Mouse (Mus musculus) spleen, embryonic (tissue): Measurements from ENCODE around the gene B4galt1.

Experiments
- CTCF ChIA-PET: fragments of 350-600 bp; sonication (Branson Sonifier 250); formaldehyde crosslinking; loops from one replicate; lab custom pipeline; 2022; lab: Charles Lee

Gene B4galt1

GRCm38 (mm10) chr4:40872129-40872528 lies 18.3 kb upstream of the B4galt1 start:
- CTCF ChIA-PET = no interaction called here

DNA sequence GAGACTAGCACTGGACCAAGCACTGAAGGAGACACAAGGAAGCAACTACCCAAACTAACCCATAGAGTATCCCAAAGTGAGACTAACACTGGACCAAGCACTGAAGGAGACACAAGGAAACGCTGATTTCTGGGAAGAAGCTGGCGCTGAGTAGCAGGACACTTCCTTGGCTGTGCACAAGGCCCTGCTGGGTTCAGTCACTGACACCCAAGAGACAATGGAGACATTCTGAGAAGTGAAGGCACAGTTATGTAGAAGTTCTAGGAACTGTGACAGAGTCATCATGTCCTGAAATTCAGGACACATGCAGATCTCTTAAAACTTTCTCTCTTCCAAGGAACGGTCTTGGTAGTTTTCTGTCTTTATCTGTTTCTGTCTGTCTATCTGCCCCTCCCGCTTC lies 16.4 kb upstream of the B4galt1 start:
- CTCF ChIA-PET = no interaction called here

GRCm38 (mm10) chr4:40868554-40869232 lies 14.9 kb upstream of the B4galt1 start:
- CTCF ChIA-PET = no interaction called here

- CTCF ChIA-PET = no interaction called here
These were observed 10.6 kb upstream of the B4galt1 start for GRCm38 (mm10) chr4:40864361-40864760.

- CTCF ChIA-PET = no interaction called here
These were observed 9.5 kb upstream of the B4galt1 start for GRCm38 (mm10) chr4:40863340-40863739.

- CTCF ChIA-PET = no interaction called here
These were observed 7.3 kb upstream of the B4galt1 start for GRCm38 (mm10) chr4:40861131-40861530.

DNA sequence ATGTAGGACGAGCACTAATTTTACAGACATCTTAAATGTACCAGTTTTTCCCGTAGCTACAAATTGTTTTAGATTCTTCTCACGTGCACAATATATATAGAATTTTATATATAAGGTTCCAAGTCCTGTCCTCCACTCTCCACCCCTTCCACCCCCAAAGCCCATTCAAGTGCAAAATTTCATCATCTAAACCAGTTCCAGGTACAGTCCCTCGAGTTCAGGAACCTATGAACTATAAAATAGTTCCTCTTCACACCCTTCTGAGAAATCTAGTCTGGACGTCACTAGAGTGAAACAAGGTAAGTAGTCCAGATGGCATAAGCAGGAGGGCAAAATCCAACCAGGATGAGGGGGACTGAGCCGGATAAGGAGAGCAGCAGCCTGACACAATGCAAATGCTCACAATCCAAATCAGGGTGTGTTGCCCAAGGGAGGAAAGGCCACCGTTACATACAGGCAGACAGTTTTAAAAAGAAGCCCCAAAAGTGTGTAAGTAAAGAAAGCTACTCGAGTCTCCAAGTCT lies 4.1 kb upstream of the B4galt1 start:
- CTCF ChIA-PET = no interaction called here

GRCm38 (mm10) chr4:40856571-40856970 lies 2.8 kb upstream of the B4galt1 start:
- CTCF ChIA-PET = interaction anchor here (0.6 to 0.8 kb wide), 2 partner anchors 69 to 305 kb away, joined by 8 to 14 read pairs; no protein-coding TSS in a partner anchor

GRCm38 (mm10) chr4:40854387-40854933 lies 655 bp upstream of the B4galt1 start:
- CTCF ChIA-PET = interaction anchor here (0.7 kb wide), 1 partner anchor 711 kb away, joined by 9 read pairs; no protein-coding TSS in a partner anchor

DNA sequence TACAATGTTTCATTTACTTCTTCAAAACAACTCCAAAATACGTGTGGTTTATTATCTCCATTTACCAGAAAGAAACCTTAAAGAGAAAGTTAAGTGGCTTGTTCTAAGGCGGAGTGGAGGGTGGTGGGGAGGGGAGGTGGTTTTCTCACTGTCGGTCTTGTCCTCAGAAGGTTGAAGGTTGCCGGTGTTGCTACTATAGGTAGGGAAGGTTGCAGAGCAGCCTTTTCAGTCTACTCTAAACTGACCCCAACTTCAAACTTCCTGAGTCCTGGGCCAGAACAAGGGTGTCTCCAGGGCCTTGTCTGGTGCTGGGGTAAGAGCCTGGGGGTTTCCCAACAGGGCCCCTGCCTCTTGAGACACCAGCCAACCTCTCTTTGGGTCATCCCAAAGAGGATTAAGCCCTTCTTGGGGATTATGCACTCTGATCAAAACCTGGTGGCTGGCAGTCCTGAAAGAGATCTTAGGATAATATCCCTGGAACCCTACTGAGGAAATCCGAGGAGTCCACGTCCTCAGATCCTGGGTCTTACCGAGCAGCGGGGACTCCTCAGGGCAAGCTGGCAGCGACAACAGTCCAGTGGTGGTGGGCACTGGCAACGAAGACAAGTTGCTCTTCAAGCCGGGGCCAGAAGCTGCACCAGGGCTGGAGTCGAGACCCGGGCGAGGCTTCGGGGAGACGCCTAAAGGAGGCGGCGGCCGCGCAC lies 792 bp downstream of the B4galt1 start:
- CTCF ChIA-PET = interaction anchor here (0.6 kb wide), 1 partner anchor 126 kb away, joined by 4 read pairs; no protein-coding TSS in a partner anchor

DNA sequence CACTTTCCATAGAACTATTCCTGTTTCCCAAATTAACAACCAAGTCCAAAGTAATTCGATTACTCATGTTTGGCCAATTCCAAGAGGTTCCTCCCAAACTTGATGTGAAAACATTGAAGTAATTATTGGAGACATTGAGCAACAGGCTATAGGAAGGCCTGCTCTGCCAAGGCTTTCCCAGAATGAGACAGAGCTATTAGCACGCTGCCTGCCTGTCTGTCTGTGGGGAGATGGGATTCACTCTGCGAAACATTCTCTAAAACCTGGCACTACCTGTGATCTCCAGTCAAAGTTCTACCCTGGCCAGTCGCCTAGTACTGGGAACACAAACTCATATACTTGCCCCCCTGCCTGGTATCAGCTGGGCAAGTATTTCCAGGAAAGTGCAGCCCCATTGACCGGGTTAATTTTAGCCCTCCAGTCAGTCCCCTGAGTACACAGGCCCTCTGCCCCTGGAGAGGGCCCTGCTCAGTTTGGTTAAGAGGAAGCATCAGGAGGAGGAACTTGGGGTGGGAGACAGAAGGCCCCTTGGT lies 1.5 kb downstream of the B4galt1 start:
- CTCF ChIA-PET = no interaction called here

GRCm38 (mm10) chr4:40851763-40852248 lies 2.0 kb downstream of the B4galt1 start:
- CTCF ChIA-PET = interaction anchor here (0.7 kb wide), 1 partner anchor 157 kb away, joined by 3 read pairs; no protein-coding TSS in a partner anchor

- CTCF ChIA-PET = interaction anchor here (0.7 kb wide), 1 partner anchor 156 kb away, joined by 3 read pairs; no protein-coding TSS in a partner anchor
These were observed 2.6 kb downstream of the B4galt1 start for GRCm38 (mm10) chr4:40851031-40851762.

DNA sequence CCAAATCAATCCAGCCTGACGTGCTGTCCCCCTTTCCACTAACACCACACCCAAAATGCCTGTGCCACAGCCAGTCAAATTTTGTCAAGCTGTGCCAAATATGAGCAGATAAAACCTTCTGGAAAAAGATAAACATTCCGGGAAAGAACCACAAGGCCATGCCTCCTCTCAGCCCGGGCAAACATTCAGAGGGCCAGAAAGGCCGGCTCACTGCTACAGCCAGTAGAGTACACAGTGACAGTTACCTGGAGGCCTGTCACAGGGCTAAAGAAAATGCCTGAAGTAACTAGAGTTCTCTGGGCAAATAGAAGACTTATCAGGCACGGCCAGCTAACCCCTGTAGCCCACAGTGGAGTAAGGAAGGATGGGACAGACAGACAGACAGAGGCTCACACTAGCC lies 3.2 kb downstream of the B4galt1 start:
- CTCF ChIA-PET = no interaction called here

DNA sequence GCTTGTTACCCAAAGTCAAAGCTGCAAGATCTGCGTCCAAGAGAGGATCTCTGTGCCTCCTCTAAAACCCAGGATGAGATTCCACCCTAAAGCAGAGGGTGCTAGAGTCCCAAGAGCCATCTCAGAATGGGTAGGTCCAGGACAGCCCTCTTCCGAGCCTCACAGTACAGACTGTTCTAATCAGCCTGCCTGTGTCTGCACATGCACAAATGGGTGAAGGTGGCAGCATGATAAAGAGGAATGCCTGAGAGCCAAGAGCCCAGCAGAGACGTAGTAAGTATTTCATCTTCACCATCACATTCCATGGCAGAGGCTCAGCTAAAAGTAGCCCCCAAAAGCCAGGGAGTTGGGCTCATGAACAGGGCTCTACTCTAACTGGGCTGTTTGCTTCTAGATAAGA lies 4.3 kb downstream of the B4galt1 start:
- CTCF ChIA-PET = no interaction called here

GRCm38 (mm10) chr4:40848246-40848645 lies 5.6 kb downstream of the B4galt1 start:
- CTCF ChIA-PET = no interaction called here

DNA sequence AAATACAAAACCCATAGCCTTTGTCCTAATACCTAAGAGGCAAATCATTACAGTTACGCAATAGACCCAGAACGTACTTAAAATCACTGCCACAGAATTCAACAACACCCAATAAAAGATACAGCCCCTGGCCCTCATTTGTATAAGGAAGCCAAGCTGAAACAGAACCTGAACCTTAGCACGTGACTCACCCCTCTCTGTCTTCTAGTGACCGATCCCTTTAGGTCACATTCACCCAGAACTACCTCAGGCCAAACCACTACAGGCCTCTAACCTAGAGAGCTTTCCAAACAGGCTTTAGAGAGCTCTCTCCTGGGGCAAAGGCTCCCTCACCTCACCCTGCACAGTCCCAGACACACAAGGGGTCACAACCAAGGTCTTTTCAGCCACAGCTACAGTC lies 6.6 kb downstream of the B4galt1 start:
- CTCF ChIA-PET = no interaction called here

- CTCF ChIA-PET = no interaction called here
These were observed 7.5 kb downstream of the B4galt1 start for GRCm38 (mm10) chr4:40846143-40846931.

- CTCF ChIA-PET = no interaction called here
These were observed 8.7 kb downstream of the B4galt1 start for GRCm38 (mm10) chr4:40844811-40845751.
